Mouse (Mus musculus): ENCODE results near the gene Spag9.

Spag9 gene

DNA sequence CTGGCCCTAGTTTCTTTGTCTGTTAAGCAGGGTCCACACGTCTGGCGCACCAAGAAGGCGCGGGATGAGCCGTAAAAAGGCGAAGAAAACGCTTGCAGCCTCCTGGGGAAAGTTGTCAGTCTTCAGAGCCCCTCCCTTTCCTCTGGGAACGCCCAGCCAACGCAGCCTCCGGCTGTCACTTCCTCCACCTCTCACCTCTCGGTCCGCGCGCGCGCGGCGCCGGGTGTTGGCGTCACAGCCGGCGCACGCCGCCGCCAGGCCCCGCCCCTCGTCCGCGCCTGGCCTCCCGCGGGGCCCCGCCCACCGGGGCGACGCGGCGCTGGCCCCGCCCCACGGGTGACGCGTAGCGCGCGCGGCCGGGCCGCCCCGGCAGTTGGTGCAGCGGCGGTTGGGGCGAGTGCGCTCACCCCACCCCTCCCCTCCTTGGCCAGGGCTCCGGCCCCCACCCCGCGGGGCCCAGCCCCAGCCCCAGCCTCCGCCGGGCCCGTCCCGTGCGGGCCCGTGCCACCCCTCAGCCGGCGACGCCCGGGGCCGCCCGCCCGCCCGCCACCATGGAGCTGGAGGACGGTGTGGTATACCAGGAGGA is at the start of gene Spag9:
Gene Spag9, plus strand, starts transcription at position 372 of the 586 bp plus-strand sequence.
- DNase-seq (ENCODE audit: low spot score in 2 of 2) = peak; percentile 94 to 95

DNA sequence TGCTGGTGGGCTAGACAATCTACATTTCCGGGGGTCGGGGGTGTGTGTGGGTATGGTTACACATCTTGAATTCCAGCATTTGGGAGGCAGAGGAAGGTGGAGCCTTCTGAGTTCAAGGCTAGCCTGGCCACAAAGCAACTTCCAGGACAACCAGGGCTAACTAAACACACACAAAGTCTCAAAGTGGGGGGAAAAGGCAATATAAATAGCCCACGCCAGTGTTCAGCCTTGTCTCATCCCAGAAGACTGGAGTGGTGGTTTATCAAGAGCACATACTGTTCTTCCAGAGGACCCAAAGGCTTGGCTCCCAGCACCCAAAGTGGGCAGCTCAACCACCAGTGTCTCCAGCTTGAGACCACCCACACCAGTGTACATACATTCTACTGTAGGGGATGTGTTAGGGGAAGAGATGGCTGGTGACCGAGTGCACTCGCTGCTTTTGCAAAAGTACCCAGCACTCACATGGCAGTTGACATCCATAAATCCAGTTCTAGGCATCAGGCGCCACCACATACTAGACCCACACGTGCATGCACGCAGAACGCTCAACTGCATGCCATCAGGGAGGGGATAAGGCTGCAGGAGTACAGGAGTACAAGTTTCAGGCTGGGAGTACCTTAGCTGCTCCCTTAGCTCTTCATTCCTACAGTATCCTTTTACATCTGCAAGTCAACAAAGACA is 46.9 kb upstream of the Spag9 start:
- DNase-seq (ENCODE audit: low spot score in 2 of 2) = no peak

DNA sequence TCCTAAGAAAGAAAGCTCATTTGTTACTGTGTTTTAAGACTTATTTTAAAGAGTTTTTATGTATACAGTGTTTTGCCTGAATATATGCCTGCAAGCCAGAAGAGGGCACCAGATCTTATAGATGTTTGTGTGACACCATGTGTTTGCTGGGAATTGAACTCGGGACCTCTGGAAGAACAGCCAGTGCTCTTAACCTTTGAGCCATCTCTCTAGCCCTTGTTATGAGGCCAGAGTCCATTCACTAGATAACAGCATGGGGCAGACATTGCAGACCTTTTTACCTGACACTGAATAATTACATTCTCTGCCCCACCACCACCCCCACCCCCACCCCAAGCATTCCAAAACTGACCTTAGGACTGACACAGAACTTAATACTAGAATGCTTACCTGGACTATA is 45.8 kb upstream of the Spag9 start:
- DNase-seq (ENCODE audit: low spot score in 2 of 2) = no peak

DNA sequence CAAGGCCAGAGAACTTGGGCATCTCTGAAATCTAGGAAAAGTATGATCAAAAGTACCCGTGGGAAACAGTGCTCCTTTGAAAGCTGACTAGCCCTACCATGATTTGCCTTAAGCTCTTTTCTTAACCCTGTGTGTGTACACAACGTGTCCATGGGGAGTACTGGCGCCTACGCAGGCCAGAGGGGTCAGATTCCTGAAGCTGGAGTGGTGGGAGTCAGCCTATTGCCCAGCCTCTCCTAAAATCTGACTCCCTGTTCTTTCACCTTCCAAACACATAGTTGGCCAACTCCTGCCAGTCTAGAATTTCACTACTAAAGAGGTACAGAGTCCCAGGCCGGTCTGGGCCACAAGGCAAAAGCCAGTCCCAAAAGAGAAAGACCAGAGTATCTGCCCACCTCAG is 43.5 kb upstream of the Spag9 start:
- DNase-seq (ENCODE audit: low spot score in 2 of 2) = no peak

DNA sequence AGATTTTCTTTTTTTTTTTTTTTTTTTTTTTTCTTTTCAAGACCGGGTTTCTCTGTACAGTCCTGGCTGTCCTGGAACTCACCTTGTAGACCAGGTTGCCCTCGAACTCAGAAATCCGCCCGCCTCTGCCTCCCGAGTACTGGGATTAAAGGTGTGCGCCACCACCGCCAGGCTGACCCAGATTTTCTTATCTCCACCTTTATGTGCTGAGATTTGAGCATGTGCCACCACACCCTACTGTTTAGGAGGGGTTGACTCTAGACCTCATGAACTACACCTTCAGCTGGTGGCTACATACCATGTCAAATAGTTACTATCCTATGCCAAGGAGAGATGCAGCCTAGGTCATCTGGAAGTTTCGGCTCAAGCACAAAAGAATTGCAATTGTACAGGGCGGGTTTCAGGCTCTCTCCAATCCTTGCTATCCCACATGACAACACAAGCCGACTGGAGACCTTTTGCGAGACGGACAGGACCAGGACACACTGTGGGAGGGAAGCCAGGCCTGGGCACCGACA is 41.1 kb upstream of the Spag9 start:
- no peak for DNase-seq (ENCODE audit: low spot score in 2 of 2)

DNA sequence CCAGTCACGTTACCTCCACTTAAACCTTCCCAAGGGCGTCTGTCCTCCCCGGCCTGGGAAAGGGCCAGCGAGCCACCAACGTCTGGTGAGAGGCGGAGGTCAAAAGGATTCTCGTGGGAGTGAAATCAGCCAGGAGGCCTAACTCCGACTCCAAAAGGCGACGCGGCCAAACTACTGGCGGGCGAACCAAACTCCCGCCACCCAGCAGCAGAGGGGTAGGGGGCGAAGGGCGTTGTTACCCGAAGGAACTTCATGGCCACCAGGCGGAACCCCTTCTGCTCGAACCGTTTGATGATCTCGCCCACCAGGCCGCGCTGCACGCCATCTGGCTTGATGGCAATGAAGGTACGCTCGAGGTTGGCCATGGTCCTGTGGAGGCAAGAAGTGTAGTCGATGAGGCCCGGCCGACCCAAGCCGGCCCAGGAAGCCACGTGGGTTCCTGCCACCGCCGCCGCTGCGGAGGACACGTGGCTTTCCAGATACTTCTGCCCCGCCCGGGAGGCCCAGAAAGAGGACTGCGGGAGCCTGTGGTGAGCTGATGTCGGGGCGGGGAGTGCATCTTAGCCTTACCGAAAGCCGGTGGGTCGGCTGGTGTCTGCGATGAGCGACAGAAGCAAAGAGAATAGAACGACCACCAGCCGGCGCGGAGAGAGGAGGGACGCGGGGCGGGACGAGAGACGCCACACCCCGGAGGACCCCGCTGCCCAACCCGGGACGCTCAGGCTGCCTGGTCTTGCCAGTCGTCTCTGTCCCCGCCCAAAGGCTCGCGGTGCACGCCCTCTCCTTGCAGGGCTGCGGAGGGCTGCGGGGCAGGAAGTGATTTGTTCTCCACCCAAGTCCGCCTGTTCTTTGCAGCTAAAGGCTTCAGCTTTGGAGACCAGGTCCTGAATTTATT is 40.4 kb upstream of the Spag9 start:
- peak; percentile 91 to 96 for DNase-seq (ENCODE audit: low spot score in 2 of 2)

DNA sequence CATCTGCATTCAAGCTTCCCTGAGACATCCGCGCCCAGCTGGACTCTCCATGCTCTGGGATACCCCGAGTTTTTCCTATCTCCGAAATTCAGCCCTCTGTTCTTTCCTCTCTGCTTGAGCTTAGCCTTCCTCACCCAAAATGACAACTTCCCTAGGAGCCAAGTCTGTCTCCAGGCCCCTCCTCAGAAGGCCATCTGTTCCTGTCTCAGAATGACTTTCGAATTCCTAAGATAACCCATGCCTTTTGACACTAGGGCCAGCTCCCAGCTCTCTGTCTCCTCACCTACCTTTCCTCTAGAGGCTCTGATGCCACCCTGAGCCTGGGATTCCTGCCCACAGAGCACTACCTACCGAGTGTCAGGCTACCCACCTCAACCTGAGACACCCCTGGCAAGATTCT is 39.7 kb upstream of the Spag9 start, which contains the start of gene Nme2:
Gene Nme2, minus strand, starts transcription at position 101 of the 400 bp plus-strand sequence.
- no peak for DNase-seq (ENCODE audit: low spot score in 2 of 2)

DNA sequence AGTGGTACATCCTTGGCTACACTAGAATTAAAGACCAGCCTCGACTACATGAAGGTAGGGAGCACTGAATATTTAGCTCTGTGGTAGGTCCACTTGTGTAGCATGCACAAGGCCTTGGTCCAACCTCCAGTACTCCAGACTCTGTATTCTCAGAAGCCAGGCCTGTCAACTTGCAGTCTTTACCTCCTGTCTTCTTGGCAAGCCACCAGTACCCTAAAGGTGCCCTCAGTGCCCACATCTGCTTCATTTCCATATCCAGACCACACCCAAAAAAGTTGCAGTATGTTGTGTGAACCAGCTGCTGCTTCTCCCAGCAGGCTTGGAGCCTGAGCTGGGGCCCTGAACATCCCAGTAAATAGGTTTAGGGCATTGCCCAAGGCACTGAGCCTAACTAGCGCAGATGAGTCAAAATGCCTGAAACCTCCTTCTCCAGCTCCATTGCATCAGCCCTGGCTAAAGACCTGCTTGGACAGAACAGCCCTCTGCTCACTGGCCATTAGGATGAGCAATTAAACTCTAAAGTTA is 38.8 kb upstream of the Spag9 start:
- DNase-seq (ENCODE audit: low spot score in 2 of 2) = no peak

DNA sequence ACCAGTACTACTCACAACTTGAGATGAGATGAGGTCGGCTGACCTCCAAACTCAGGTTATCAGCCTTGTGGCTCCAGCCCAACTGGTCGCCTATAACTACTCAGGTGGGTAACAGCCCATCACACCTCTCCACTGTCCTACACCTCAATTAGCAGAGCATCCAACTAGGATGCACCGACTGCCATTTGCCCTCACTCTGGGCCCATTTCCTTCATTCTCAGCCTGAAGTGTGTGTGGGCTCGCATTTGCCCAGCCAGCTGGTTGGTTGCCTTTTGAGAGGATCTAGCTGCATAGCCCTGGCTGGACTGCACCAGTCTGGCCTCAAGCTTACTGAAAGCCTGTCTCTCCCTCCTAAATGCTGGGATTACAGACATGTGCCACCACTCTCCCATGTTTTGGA is 38.1 kb upstream of the Spag9 start:
- no peak for DNase-seq (ENCODE audit: low spot score in 2 of 2)

DNA sequence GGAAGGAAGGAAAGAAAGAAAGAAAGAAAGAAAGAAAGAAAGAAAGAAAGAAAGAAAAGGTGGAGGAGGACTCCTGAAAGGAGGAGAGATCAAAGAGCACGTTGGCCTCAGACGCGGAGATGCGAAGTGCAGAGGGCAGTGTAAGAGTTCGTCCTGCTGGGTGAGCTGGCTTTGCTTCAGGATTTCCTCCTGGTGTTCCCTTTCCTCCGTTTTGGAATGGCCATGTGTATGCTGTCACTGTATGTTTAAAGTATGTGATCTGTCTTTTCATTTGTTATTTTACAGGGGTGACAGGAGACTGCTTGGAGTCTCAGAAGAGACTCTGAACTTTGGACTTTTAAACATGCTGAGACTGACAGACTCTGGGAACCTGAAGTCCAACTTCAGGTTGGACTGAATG is 34.4 kb upstream of the Spag9 start:
- no peak for DNase-seq (ENCODE audit: low spot score in 2 of 2)

DNA sequence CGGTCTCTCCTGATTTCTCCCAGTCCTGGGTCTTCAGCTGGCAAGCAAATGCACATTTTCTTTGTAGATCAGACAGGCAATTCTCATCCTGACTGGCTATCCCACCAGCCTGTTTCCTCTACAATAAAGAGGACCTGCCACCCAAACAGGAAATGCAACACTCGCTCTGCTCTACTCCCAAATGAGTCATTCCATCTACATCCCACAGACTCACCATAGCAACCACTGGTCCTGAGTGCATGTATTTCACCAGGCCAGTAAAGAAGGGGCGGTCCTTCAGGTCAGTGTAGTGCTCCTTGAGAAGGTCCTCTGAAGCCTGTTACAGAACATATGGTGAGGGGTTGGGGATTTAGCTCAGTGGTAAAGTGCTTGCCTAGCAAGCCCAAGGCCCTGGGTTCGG is 32.9 kb upstream of the Spag9 start:
- DNase-seq (ENCODE audit: low spot score in 2 of 2) = no peak

DNA sequence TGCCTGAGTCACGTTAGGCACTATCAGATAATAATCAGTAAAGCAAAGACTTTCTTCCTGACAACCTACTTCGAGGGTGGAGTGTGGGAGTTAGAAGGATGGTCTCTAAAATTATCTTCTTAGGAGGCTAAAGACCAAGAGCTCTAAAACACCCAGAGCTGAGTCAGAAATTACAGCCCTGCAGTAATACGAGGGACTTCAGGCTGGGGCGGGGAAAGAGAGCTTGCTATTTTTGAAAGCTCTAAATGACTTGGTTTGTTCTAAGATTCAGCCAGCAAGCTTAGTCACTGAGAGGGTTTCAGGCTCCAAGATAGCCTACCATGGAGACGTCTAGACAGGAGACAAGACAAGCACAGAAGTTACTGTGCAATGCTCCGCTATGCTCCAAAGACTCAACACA is 30.5 kb upstream of the Spag9 start:
- no peak for DNase-seq (ENCODE audit: low spot score in 2 of 2)

DNA sequence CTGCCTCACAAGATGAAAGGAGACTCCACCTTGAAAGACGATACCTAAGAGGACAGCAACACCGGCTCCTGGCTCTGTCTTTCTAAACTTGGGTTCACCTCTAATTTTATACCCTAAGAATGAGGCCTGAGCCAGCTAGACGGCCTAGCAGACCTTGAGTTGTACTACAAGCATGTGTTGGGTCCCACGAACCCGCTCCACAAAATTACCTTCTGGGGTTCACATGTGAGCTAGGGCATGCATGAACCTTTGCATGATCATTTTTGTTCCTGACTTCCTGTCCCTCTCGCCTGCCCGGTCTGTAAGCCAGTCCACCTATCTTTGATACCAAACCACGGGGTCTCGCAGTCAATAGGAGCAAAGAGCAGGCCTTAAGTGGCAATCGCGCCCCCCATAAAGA is 28.5 kb upstream of the Spag9 start:
- DNase-seq (ENCODE audit: low spot score in 2 of 2) = no peak

DNA sequence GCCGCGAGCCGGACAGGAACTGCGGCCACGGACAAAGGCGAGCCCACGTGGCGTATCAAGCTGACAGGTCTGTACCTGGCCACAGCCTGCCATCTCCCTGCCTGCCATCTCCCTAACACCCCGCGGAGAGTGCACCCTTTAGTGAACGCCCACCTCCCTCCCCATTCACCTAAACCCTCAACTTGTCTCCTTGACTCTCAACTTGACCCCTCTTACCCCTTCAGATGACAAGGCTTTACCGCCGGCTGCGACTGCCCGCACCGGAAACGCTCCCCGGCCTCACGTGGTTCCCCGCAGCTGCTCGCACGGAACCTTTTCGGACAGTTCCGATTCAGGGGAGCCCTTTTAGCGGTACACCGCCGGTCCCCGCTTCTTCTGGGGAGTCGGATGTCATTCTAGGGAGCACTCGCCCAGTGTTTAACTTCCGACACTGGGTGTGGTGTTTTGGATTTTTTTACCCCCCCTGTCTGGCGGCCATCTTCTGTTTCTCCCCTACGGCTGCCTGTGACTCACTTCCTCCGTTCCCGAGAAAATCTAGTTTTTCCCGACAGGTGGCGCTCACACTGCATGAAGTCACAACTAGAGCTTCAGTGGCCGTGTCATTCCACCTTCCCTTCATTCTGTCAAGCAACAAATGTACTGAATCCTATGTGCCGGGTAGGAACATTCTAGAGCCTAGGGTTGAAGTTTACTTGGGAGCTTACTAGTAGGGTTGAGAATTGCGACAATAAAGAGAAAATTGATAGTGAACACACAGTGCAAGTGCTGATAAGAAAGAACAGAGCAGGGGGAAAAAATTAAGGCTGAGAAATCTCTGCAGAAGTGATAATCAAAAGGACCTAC is 27.7 kb upstream of the Spag9 start, which contains the start of the genes Gm20390 and Nme1:
Gene Gm20390, minus strand, starts transcription at position 289 of the 843 bp plus-strand sequence.
Gene Nme1, minus strand, starts transcription at position 517 of the 843 bp plus-strand sequence.
- DNase-seq (ENCODE audit: low spot score in 2 of 2) = peak; percentile 94 to 96

DNA sequence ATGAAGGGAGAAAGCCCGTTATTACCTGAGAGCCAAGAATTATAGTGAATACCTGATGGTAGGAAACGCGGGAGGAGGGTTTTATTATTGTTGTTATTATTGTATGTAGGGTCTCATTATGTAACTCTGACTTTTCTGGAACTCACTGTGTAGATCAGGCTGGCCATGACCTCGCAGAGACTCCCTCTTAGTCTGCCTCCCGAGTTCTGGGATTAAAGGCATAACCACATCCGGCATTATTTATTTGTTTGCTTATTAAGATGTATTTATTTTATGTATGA is 27.1 kb upstream of the Spag9 start:
- DNase-seq (ENCODE audit: low spot score in 2 of 2) = no peak

DNA sequence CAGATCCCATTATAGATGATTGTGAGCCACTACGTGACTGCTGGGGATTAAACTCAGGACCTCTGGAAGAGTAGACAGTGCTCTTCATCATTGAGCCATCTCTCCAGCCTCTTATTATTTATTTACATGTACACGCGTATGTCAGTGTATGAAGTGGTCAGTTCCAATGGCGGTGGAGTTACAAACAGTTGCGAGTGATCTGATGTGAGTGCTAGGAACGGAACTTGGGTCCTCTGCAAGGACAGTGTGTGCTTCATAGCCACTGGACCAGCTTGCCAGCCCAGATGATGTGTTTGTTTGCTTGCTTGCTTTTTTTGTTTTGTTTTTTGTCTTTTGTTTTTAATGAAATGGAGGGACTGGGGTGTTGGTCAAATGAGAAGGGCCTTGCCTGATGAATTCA is 26.7 kb upstream of the Spag9 start:
- no peak for DNase-seq (ENCODE audit: low spot score in 2 of 2)

DNA sequence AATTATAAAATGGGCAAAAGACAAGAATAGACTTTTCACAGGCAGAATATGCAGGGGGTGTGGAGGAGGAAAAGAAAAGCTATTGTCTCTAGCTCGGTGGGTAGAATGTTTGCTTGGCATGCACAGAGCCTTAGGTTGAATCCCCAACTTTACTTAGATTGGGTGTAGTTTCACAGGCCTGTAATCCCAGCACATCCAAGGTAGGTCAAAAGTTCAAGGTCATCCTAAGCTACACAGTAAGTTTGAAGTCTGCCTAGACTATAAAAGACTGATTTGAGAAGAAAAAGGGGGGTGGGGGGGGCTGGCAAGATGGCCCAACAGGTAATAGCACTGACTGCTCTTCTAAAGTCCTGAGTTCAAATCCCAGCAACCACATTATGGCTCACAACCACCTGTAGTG is 26.1 kb upstream of the Spag9 start:
- no peak for DNase-seq (ENCODE audit: low spot score in 2 of 2)

DNA sequence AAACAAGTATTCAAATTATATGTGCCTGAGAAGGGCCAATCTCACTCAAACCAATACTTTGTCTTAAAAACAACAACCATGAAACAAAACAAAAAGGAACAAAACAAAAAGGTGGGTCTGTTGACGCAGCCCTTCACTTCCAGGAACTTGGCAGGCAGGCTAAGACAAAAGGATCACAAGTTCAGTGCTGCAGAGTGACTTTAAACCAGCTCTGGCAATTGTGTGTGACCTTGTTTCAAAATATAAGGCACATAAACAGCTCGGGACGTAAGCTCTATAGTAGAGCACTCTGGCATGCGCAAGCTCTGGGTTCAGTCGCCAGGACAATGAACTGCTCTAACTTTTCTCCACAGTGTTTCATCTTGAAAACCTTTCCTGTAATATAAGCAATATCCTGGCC is 22.9 kb upstream of the Spag9 start:
- DNase-seq (ENCODE audit: low spot score in 2 of 2) = no peak

DNA sequence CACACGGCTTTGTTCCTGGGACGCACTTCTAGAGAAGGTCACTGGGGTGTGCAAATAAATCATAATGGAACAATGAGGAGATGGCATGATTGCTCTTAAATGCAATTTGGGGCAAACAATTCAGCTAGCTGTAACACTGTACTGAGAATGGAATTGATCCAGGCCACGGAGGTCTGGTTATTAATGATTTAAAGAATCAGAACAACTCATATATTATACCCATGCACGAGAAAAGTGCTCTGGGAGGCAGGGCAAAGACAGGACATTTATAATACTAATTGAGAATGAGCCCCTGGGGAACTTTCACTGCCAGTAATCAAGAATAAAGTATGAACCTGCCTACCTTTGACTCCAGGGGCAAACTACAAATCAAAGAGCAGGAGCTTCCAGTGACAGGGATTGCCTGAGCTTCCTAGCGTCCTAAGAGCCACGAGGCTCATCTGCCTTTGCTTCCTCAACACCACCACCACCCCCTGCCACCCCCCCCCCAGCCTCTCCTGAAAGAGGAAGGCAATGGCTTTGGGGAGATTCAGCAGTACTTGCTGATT is 16.3 kb upstream of the Spag9 start:
- DNase-seq (ENCODE audit: low spot score in 2 of 2) = no peak

DNA sequence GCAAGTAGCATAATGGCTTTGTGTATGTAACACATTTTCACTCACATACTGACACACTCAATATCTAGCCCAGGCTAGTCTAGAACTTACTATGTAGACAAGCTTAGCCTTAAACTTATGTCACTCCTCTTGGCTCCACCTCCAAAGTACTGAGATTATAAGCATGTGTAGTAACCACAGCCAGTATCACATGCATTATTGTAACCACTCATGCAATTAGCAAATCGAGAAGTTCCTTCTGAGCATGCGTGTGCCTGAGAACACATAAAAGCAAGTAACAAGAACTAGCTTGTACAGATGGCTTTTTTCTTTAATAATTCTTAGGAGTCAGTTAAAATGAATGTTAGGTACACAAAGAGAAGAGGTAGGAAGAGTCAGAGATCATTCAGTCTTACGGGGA is 11.3 kb upstream of the Spag9 start:
- DNase-seq (ENCODE audit: low spot score in 2 of 2) = no peak

DNA sequence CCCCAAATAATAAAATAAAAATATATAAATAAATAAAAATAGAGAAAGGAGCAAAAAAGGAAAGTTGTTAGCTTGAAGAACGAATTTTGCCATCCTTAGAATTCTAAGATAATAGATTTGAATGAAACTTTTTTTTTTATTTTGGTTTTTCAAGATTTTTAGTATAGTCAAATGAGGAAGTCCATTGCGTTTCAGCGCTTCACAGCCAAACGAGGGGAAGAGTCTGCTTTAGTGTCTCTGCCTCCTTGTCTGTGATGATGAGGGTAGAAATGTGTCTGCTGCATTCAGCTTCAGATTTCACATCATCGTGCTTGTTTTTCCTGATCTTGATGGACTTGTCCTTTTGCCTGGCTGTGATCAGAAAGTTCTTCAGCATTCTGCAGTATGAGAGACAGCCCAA is 10.6 kb upstream of the Spag9 start:
- no peak for DNase-seq (ENCODE audit: low spot score in 2 of 2)

Measured in urinary bladder, postnatal 4 days (tissue).